ENCODE assay signal across 9 mouse cellular contexts in the genomic region with DNA sequence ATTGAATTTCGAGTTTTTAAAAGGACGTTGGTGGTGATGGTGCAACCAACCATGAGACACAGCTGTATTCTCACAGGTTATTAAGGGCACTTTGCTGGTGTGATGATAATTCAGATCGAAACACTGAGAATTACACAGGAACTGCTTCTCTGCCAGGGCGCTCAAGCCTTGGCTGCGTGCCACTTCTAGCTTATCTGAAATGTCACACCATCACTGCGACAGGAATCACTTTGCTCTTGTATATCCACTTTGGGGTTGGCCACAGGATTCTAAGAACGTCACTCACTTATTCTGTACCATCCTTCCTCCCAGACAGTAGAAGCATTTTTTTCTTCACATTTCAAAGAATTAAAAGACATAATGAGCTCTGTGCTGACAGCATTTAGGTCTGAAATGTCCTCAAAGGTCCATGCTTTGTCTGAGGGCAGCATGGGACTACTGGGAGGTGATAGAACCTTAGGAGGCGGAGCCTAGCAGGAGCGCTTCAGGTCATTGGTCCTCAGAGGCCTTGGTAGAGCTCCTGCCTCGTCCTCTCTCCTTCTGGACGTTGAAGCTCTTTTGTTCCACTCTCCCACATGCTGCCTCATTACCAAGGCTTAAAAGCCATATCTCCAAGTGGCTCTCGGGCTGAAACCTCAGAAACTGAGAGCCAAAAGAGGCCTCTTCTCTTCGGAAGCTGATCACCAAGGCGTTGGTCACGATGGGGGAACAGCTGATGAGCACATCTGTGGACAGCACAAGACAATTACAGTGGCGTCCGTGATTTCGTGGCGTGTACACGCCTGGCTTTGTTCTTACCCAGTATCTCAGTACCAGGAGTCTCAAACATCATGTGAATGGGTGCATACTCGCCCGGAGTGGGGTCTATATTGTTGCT.
DNase-seq lines count a peak whose midpoint lies in the region; ATAC-seq lines count a peak whose summit lies in the region.
"Had no signal": no experiment of that assay in that cellular context is flagged by ENCODE, and none has a peak within 500 bp of the region (broad histone marks: within the 10 kb centered on the region; RNA-seq: fewer than 3 reads in every experiment).

No protein-coding gene starts in this region.

- peak; percentile 7 to 23 for DNase-seq in kidney, postnatal 36 days
- no peak for DNase-seq in kidney, adult 8-10 months
- DNase-seq in MN1 (ENCODE audit: low spot score), result peak; percentile 80
- DNase-seq in layer of hippocampus, adult 8-10 months (ENCODE audit: low spot score in 2 of 2), result no peak
- DNase-seq in gastrocnemius, adult 18-20 months (ENCODE audit: low spot score), result no peak
- no peak for DNase-seq in right cerebral cortex, postnatal 10 days (ENCODE audit: low spot score in 2 of 2)

- no peak for ATAC-seq in heart, embryonic 13.5 days (ENCODE audit: extremely low read depth, insufficient number of reproducible peaks, low FRiP score, low TSS enrichment)
- peak; percentile 3; the same call in 1 of the 2 replicates for ATAC-seq in midbrain, embryonic 15.5 days (replicated peaks)

- H3K27ac ChIP-seq in heart, embryonic 13.5 days (replicated peaks), result no peak overlapping the region
- H3K27ac ChIP-seq in midbrain, embryonic 15.5 days, result peak overlapping the region; percentile 72
- H3K27ac ChIP-seq: left cerebral cortex, adult 2 months had no signal

- H3K4me2 ChIP-seq in heart, embryonic 13.5 days, result peak overlapping the region; percentile 38
- H3K4me2 ChIP-seq in midbrain, embryonic 15.5 days, result no peak overlapping the region

- H3K4me1 ChIP-seq in heart, embryonic 13.5 days, result peaks cover 44% of the 10 kb centered on the region
- peaks cover 46% of the 10 kb centered on the region for H3K4me1 ChIP-seq in midbrain, embryonic 15.5 days

- no peak overlapping the region for H3K4me3 ChIP-seq in heart, embryonic 13.5 days
- no peak overlapping the region for H3K4me3 ChIP-seq in midbrain, embryonic 15.5 days
- H3K4me3 ChIP-seq: left cerebral cortex, adult 2 months had no signal

- H3K9ac ChIP-seq in heart, embryonic 13.5 days, result no peak overlapping the region
- H3K9ac ChIP-seq in midbrain, embryonic 15.5 days, result no peak overlapping the region

- 52% methylated on average over 22 of the region's 22 CpGs for WGBS in heart, embryonic 13.5 days
- 57% methylated on average over 22 of the region's 22 CpGs for WGBS in midbrain, embryonic 15.5 days

- peaks cover 53% of the 10 kb centered on the region for H3K27me3 ChIP-seq in heart, embryonic 13.5 days (replicated peaks)
- H3K27me3 ChIP-seq in midbrain, embryonic 15.5 days (replicated peaks), result no peaks in the 10 kb centered on the region

- H3K9me3 ChIP-seq in heart, embryonic 13.5 days, result peaks cover 4% of the 10 kb centered on the region; the same call in 1 of the 2 replicates
- H3K9me3 ChIP-seq in midbrain, embryonic 15.5 days, result no peaks in the 10 kb centered on the region

- H3K36me3 ChIP-seq in heart, embryonic 13.5 days, result no peaks in the 10 kb centered on the region
- no peaks in the 10 kb centered on the region for H3K36me3 ChIP-seq in midbrain, embryonic 15.5 days (replicated peaks)

Comparison
In these comparisons a context has a peak if more than half of its experiments do, and no peak if none do; other contexts are left out.
1. DNase-seq: peak in kidney, postnatal 36 days (2 of 2) and MN1 (single experiment); none in kidney, adult 8-10 months (0 of 2), layer of hippocampus, adult 8-10 months (0 of 2), gastrocnemius, adult 18-20 months (single experiment) and right cerebral cortex, postnatal 10 days (0 of 2).